Mouse (Mus musculus): ENCODE measurements at regions not wholly inside any gene's neighbourhood (a gene's known extent, or its start where the extent isn't known, plus 50 kb on each side); places are given as distances from the start of the nearest gene placed in this dataset.

DNA sequence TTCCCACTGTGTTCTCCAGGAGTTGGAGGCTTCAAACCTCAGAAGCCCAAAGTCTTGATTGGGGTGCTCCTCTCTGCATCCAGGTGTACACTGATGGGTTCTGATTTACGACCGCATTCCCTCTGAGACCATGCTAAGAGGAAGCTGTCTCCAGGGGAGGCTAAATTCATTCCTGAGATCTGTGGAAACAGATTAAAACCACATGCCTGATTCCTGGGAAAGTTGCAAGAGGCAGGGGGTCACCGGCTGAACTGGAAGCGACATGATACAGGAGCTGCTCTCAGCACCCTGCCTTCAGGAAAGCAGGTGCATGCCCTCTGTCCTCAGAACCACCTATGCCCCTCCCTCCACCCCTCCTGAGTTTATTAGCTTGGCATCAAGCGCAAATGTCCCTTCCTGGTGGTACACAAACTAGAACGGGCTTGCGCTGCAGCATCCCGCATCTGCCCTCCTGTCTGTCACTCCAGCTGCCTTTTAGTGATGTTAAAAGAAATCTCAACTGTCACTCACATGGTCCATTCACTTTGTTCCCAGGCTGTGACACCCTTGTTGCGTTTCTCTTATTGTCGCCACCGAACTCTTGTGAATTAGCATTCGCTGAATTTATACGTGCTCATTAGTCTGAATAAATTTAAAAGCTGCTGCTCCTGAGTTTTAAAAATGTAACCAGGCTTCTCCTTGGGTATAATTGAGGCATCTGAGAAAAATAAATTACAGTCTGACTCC, 446.3 kb upstream of the 3110018I06Rik start:
- no peak for DNase-seq (ENCODE audit: low read depth, low spot score)
- 80% methylated on average over 13 of the region's 13 CpGs for WGBS

GRCm38 (mm10) chr12:107046496-107046895, 441.9 kb upstream of the 3110018I06Rik start:
- WGBS = 73% methylated on average over 3 of the region's 3 CpGs
- DNase-seq (ENCODE audit: low read depth, low spot score) = no peak

DNA sequence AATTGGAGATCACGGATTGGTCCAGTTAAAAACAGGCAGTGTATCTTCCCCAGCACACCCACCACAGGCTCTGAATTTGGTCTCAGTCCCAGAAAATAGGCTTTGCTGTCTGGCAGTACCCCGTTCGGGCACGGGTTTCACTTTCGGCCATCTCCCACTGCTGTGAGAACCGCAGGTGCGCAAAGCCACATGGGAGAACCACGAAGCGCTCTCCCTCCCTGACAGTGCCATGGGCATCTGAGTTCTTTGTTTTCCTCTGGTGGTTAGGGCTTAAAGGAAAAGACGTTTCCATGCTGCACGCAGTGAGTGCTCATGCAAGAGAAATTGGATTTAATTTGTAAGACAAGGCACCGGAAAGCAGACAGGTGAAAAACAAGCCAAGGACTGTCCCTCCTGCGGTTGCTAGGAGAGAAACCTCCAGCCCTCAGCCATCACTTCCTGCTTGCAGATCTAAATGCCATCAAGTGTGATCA, 441.3 kb upstream of the 3110018I06Rik start:
- 72% methylated on average over 13 of the region's 13 CpGs for WGBS
- no peak for DNase-seq (ENCODE audit: low read depth, low spot score)

- WGBS = 68% methylated on average over 7 of the region's 7 CpGs
- no peak for DNase-seq (ENCODE audit: low read depth, low spot score)
Measured at GRCm38 (mm10) chr12:107050891-107051635, 437.4 kb upstream of the 3110018I06Rik start.

- WGBS = 94% methylated on average over 6 of the region's 6 CpGs
- DNase-seq (ENCODE audit: low read depth, low spot score) = no peak
Measured at GRCm38 (mm10) chr12:107052136-107052535, 436.3 kb upstream of the 3110018I06Rik start.

GRCm38 (mm10) chr12:107056553-107056952, 431.9 kb upstream of the 3110018I06Rik start:
- no peak for DNase-seq (ENCODE audit: low read depth, low spot score)
- 24% methylated on average over 5 of the region's 5 CpGs for WGBS

- DNase-seq (ENCODE audit: low read depth, low spot score) = no peak
- WGBS = 46% methylated on average over 3 of the region's 3 CpGs
Measured at GRCm38 (mm10) chr12:107060514-107060913, 427.9 kb upstream of the 3110018I06Rik start.

GRCm38 (mm10) chr12:107067346-107067745, 421.1 kb upstream of the 3110018I06Rik start:
- WGBS = 54% methylated on average over 2 of the region's 2 CpGs
- no peak for DNase-seq (ENCODE audit: low read depth, low spot score)

DNA sequence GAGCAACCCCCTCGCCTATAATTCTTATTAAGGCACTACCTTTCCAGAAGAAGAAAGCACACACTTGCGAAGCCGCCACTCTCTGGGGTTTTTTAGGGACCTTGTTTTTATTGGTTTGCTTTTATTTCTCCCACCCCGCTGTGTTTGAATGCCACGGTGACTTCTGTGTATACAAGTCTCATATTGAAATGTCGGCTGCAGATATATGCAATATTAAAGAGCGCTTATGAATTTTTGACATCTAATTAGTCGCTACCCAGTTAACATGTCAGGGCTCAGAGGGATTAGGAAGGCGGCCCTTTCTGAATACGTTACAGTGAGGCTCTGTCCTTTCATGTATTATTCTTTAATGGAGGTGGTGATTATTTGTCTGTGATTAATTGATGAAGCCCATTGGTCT, 405.9 kb upstream of the 3110018I06Rik start:
- no peak for DNase-seq (ENCODE audit: low read depth, low spot score)
- 72% methylated on average over 10 of the region's 10 CpGs for WGBS

DNA sequence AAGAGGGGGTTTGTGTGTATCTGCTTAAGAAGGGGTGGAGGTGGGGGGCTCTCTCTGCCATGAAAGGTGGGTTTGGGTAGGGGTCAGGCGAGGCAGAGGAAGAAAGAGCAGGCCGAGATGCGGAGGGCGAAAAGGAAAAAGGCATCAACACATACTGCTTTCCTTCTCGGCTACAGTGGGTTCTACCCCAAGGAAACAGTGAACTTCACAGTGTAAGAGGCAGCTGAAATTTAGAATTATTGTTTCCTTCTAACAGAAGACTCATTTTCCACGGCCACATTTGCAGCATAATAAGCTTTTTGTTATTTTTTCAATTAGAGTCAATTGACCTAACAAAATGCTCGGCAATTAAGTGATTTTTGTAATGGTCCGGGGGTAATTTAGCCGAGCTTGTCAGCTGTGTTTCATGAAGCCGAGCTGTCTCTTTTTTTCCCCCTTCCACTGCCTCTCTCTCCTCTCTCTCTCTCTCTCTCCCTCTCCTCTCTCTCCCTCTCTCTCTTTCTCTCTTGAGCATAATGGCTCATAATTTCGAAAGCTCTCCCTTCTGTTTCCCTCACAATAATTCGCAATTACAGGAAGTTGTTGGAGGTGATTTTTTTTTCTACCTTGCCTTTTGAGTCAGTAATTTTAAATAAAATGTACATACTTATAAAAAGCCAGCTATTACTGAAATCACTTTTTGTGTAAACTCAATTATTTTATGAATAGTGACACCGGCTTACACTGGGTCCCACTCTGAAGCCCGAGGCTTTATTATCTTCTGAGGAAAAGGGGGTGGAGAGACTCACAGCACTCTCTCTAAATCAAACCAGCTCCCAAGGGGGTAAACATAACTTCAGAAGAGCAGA, 403.1 kb upstream of the 3110018I06Rik start:
- no peak for DNase-seq (ENCODE audit: low read depth, low spot score)
- WGBS = 45% methylated on average over 14 of the region's 14 CpGs

GRCm38 (mm10) chr12:107085906-107086655, 402.4 kb upstream of the 3110018I06Rik start:
- 43% methylated on average over 16 of the region's 16 CpGs for WGBS
- DNase-seq (ENCODE audit: low read depth, low spot score) = no peak

- no peak for DNase-seq (ENCODE audit: low read depth, low spot score)
- WGBS = 76% methylated on average over 3 of the region's 3 CpGs
Measured at GRCm38 (mm10) chr12:107092151-107092550, 396.3 kb upstream of the 3110018I06Rik start.

GRCm38 (mm10) chr12:107093326-107093725, 395.1 kb upstream of the 3110018I06Rik start:
- no peak for DNase-seq (ENCODE audit: low read depth, low spot score)
- WGBS = 79% methylated on average over 13 of the region's 13 CpGs

DNA sequence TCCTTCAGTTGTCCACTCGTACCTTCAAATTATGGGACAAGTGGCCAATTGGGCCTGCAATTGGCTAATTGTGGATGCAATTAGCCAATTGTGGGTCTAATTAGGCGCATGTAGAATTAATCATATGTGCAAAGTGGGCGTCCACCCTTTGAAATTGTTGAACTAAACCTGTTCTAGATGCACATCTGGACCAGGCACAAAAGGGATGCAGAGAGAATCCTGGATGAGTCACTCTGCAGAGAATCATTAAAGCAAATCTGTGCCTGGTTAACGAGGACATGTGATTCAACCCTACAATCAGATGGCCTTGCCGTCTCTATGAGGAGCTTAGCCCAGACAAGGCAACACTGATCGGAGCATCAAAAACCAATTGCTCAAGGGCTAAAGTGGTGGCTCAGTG, 393.0 kb upstream of the 3110018I06Rik start:
- DNase-seq (ENCODE audit: low read depth, low spot score) = no peak
- WGBS = 85% methylated on average over 6 of the region's 6 CpGs

DNA sequence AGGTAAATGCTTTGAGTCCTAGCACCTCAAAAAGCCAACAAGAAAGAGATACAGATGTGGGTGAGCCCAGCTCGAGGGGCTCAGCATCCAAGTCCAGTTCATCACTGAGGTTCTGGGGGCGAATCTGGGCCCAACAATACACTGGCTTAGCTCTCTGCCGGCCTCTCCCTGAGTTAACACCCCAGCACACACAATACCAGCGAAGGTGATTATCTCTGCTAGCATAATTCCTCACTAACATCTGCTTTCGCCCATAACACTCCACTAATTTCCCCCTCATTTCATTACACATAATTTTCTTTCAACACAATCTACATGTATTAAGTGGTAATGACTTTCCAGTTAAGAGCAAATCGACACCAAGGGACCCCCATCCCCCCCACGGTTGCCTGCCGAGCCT, 383.9 kb upstream of the 3110018I06Rik start:
- WGBS = 57% methylated on average over 8 of the region's 8 CpGs
- DNase-seq (ENCODE audit: low read depth, low spot score) = no peak

- DNase-seq (ENCODE audit: low read depth, low spot score) = no peak
- WGBS = 77% methylated on average over 11 of the region's 11 CpGs
Measured at GRCm38 (mm10) chr12:107105017-107105416, 383.4 kb upstream of the 3110018I06Rik start.

DNA sequence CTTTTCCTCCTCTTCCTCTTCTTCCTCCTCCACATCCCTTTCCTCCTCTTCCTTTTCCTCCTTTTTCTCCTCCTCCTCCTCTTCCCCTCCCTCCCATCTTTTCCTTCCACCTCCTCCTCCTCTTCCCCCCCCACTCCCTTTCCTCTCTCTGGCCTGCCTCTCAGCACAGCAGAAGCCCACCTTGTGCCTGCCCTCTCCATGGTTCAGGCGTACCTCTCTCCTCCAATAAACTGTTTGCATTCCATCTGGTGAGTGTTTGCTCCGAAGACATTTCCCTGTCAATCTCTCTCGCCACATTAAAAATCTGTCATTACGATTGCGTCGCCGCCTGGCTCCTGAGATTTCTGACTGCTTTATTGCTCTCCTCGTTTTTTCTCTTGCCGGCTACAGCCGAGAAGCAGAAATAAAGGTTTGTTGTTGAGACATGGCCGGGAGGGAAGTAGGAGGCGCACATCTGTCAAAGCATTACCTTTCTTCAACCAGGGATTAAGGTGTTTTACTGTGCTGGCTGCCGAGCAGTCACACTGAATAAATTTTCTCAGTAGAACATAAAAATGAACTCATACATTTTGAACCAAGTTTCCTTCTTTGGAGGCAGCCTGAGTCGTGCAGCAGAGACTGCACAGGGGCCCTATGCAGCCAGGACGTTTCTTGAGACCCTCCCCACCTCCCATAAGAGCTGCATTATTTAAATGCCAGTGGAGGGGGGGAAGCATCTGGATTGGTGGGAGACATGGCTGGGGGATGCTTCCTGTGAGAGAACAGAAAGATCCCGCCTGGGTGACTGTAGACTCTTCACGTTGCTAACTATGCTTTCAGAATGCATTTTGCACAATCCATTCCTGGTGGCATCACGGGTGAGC, 376.3 kb upstream of the 3110018I06Rik start:
- DNase-seq (ENCODE audit: low read depth, low spot score) = no peak
- 18% methylated on average over 18 of the region's 18 CpGs for WGBS

DNA sequence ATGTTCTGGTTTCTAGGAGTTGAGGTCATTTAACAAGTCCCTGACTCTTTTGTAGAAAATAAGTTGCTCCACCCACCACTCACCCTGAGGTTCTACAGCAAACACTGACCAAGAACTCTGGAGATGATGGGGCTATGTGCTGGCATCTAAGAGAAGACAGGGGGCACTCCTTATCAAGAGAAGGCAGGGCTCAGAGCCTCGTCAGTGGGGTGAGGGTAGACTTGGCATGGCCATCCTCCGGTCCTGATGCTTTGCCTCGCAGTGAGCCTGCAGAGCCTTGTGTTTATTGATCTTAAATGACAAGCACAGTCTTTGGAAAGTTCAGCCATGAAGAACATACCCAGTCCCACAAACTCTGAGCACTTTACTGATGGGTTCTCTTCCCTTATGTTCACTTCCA, 370.1 kb upstream of the 3110018I06Rik start:
- WGBS = 61% methylated on average over 3 of the region's 3 CpGs
- DNase-seq (ENCODE audit: low read depth, low spot score) = no peak

DNA sequence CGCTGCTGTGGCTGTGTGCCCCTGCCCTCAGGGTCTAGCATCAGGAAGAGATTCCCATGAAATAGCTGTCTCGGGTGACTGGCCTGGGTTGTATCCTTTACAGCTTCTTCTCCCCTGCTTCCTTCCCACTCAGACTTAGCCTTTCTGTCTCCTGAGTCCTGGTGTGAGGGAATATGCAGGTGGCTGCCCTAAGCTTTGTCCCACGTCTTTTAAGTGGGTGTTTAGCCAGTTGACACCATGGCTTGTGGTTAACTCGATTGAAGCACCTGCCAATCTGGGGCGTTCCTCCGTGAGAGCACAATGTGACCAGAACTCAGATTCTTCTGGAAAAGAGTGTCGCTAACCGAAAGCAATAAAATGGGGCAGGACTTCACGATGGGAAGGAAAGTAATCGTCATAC, 369.4 kb upstream of the 3110018I06Rik start:
- no peak for DNase-seq (ENCODE audit: low read depth, low spot score)
- WGBS = 51% methylated on average over 10 of the region's 10 CpGs

Data from large intestine, adult 2 months (tissue).